Mouse (Mus musculus) cerebellum, adult 8-10 months (tissue): ENCODE results near the gene Srsf5.

ENCODE experiments used
- DNase-seq: peaks from one replicate; pipeline ENCODE4 v3.0.0; 2022

The Srsf5 gene

DNA sequence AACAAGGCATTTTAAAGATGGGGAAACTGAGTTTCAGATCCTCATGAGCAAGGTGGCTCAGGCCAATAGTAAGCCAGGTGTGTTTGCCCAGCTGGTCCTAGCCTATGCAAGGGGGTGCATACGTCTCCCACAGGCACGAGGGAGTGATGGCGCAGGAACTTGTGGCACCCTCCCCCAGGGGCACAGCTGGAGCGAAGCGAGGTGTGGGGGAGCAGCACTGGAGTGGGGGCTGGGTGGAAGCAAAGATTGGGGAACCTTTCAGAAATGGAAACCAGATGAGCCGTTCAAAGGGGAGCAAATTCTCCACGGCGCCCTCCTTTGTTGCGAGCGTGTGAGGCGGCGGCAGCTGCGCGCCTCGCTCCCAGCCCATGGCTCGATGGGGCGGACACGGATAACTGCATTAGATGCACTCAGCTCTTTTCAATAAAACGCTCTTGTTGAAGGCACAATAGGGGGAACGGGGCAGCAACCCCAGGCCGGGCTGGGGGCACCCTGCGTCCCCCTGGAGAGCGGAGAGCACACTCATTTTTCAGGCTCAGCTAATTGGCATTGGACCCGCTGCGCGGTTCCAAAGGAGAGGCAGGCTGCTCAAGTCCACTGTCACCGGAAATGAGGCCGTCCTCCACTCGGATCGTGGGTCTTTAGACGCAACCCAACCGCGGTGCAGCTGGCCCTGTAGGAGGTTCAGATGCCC is 53.4 kb downstream of the Srsf5 start:
- no peak for DNase-seq
